Mouse (Mus musculus) kidney, embryonic 16.5 days (tissue): Measurements from ENCODE around the gene Nmnat2. TPM values are rescaled to one million over a fixed set of nuclear protein-coding genes. Genes with fewer than 3 reads are reported as not detected.

Source experiments
- ATAC-seq: fragments of 200-750 bp; cut with Nextera tagmentation; 2 replicates; pipeline ENCODE4 v1.8.0; 2017; ENCODE audit warnings: moderate TSS enrichment; ENCODE audit not compliant: low FRiP score, low TSS enrichment
- H3K27ac ChIP-seq: fragments of 300-500 bp; sonication (generic); 2 replicates; pipeline ENCODE4 v1.5.1; 2014; ENCODE audit warnings: low read length
- H3K27me3 ChIP-seq: fragments of 300-500 bp; sonication (generic); 2 replicates; pipeline ENCODE4 v1.6.1; 2014; ENCODE audit warnings: low read length, control low read depth, mixed read lengths; ENCODE audit not compliant: insufficient read depth
- H3K36me3 ChIP-seq: fragments of 300-500 bp; sonication (generic); 2 replicates; pipeline ENCODE4 v1.6.1; 2014; ENCODE audit warnings: low read length, control low read depth, mixed read lengths; ENCODE audit not compliant: insufficient read depth
- H3K4me1 ChIP-seq: fragments of 300-500 bp; sonication (generic); 2 replicates; pipeline ENCODE4 v1.6.1; 2014; ENCODE audit warnings: low read length, control low read depth, mixed read lengths; ENCODE audit not compliant: insufficient read depth
- H3K4me2 ChIP-seq: fragments of 300-500 bp; sonication (generic); replicated peaks from 2 replicates; pipeline ENCODE4 v1.6.1; 2014; ENCODE audit warnings: low read depth, low read length
- H3K4me3 ChIP-seq: fragments of 300-500 bp; sonication (generic); 2 replicates; pipeline ENCODE4 v1.5.1; 2014; ENCODE audit warnings: mild to moderate bottlenecking, low read length
- H3K9ac ChIP-seq: fragments of 300-500 bp; sonication (generic); replicated peaks from 2 replicates; pipeline ENCODE4 v1.6.1; 2014; ENCODE audit warnings: low read length
- H3K9me3 ChIP-seq: fragments of 300-500 bp; sonication (generic); 2 replicates; pipeline ENCODE4 v1.6.1; 2016; ENCODE audit warnings: low read length, control low read depth
- WGBS: fragments of 180-500 bp; shearing (Covaris S2); extraction: QIAGEN DNeasy Blood & Tissue Kit; methylation state at CpG from one replicate; pipeline ENCODE4 v1.1.7; 2014; 5-methylcytosine and 5-hydroxymethylcytosine counted together
- polyA plus RNA-seq: library from polyadenylated mRNA; unstranded; fragments of >200 nt; fragmentation: Nextera tagmentation; extraction: Ambion mirVana; gene quantifications from 2 replicates; pipeline ENCODE4 v1.2.1, GENCODE M21; 2015

Gene Nmnat2
- polyA plus RNA-seq, 1 experiment from 2014 or later: 0.86 TPM

DNA sequence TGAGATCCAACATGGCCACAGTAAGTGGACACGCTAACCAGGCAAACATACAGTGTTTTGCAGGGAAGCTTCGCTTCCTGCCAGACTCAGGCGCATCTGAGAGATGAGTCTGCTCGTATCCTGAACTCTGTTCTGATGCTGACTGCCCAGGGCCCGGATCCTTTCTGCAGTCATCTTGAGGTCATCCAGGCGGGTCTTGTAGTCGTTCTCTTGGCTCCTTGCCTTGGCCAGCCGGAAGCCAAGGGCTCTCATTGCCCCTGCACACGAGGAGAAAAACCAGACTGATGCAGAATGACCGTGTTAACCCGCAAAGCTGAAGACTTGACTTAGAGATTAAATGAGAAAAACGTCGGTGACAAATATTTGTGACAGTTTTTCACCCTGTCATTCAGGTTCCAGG, 181.9 kb downstream of the Nmnat2 start:
- no peak for ATAC-seq
- Histone ChIP-seq H3K4me1 (peaks cover 44% of the 10 kb centered on the region), H3K4me3 (no peak overlapping the region), H3K36me3 (no peaks in the 10 kb centered on the region), H3K9ac (no peak overlapping the region), H3K27ac (no peak overlapping the region), H3K4me2 (no peak overlapping the region), H3K9me3 (no peaks in the 10 kb centered on the region), H3K27me3 (no peaks in the 10 kb centered on the region)
- 59% methylated on average over 13 of the region's 13 CpGs for WGBS

DNA sequence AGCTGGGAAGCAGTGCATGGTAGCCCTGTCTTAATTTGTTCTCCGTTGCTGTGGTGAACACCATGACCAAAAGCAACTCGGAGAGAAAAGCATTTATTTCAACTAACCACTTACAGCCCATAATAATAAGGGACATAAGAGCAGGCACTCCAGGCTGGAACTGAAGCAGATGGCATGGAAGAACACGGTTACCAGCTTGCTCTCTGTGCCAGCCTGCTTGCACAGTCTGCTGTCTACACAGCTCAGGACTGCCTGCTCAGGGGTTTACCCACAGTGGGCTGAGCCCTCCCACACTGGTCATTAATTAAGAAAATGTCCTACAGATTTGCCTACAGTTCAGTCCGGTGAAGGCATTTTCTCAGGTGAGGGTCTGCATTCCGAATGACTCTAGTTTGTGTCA, 183.7 kb downstream of the Nmnat2 start:
- Histone ChIP-seq H3K27ac (no peak overlapping the region), H3K9ac (no peak overlapping the region), H3K4me1 (peaks cover 43% of the 10 kb centered on the region), H3K4me2 (no peak overlapping the region), H3K36me3 (no peaks in the 10 kb centered on the region), H3K4me3 (no peak overlapping the region), H3K27me3 (no peaks in the 10 kb centered on the region), H3K9me3 (no peaks in the 10 kb centered on the region)
- no peak for ATAC-seq
- WGBS: 55% methylated on average over 5 of the region's 5 CpGs

DNA sequence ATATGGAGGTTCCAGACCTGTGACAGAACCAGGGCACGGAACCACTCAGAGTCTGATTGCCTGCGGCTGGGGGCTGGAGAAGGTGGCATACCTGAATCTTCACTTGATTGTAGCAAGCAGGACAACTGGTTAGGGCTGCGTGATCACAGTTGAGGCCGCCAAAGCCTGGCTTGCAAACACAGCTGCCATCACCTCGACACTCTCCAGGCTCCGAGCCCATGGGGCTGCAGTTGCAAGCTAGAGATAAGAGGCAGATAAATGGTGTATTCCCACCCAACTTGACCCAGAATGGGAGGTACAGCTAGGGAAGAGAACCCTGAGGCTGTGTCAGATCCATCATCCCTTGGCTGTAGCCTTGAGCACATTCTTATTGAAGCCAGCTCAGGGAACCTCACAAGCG, 184.8 kb downstream of the Nmnat2 start:
- 80% methylated on average over 7 of the region's 7 CpGs for WGBS
- H3K36me3 ChIP-seq: no peaks in the 10 kb centered on the region
- no peaks in the 10 kb centered on the region for H3K27me3 ChIP-seq
- H3K4me3 ChIP-seq: no peak overlapping the region
- peaks cover 43% of the 10 kb centered on the region for H3K4me1 ChIP-seq
- no peak for ATAC-seq
- no peak overlapping the region for H3K27ac ChIP-seq
- no peaks in the 10 kb centered on the region for H3K9me3 ChIP-seq
- H3K9ac ChIP-seq: no peak overlapping the region
- H3K4me2 ChIP-seq: no peak overlapping the region

DNA sequence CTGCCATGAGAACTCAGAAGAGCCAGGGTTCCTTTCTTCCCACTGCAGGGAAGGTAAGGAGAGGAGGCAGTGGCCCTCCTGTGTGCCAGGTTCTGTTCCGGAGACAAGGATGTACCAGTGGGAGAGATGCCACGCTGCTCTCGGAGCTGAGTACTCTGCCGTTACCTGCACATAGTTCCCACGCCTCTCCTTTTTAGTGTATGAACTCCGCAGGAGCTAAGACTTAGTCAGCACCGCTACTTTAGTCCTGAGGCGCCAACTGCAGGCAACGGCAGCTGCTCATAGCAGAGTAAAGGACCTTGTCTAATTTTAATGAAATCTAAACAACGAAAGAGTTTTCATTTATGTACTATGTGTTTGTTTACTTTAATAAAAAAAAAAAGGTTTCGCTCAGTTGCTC, 185.5 kb downstream of the Nmnat2 start:
- peak overlapping the region; percentile 84 for H3K27ac ChIP-seq

DNA sequence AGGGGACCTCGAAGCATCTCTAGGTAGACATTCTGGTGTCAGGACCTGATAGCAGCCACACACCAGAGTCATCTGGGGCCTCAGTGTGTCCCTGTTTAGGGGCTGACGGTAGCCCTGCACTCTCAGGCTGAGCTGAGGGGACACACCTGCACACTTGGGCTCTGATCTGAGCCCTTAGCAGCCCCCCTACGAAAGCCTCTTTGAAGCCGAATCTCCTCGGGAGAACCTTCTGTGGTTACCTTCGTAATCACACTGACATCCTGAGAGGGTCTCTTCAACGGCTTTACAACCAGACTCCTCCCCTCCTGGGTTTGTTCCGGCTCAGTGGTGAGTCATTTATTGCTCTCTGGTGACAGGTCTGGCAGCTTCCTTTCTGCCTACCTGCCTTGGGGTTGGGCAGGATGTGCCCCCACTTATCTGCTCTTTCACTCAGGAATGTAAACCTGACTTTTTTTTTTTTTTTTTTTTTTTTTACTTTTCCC, 186.0 kb downstream of the Nmnat2 start:
- no peak overlapping the region for H3K4me3 ChIP-seq

More for the DNA sequence above, 185.5 kb downstream of the Nmnat2 start:
- H3K4me3 ChIP-seq: no peak overlapping the region
- peaks cover 42% of the 10 kb centered on the region for H3K4me1 ChIP-seq
- no peaks in the 10 kb centered on the region for H3K36me3 ChIP-seq
- no peak overlapping the region for H3K9ac ChIP-seq
- H3K4me2 ChIP-seq: no peak overlapping the region
- H3K27me3 ChIP-seq: no peaks in the 10 kb centered on the region
- 63% methylated on average over 11 of the region's 11 CpGs for WGBS
- ATAC-seq: no peak
- H3K9me3 ChIP-seq: no peaks in the 10 kb centered on the region

DNA sequence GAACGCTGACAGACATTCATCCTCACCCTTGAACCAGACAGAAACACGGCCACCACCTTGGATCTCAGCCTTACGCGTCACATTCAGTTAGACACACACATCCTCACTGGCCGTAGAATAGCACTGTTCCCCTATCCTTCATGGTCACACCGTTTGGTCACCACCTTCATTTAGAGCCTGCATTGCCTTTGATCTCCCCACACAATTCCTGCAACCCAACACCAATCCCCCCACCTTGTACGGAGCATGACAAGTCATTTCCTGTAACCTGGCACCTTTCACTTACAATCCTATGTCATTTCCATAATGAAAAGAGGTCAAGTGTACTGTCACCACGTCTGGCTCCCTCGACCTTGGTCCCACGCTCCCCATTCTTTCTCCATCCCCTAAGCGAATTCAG, 189.2 kb downstream of the Nmnat2 start:
- H3K9me3 ChIP-seq: no peaks in the 10 kb centered on the region
- peak overlapping the region; percentile 16; the same call in 1 of the 2 replicates for H3K27ac ChIP-seq
- WGBS: 34% methylated on average over 11 of the region's 11 CpGs
- H3K4me3 ChIP-seq: no peak overlapping the region
- H3K9ac ChIP-seq: no peak overlapping the region
- H3K27me3 ChIP-seq: no peaks in the 10 kb centered on the region
- ATAC-seq: peak; percentile 56
- H3K4me2 ChIP-seq: no peak overlapping the region
- 0 out of 2 replicates have a peak, but pooled peaks cover 6% of the 10 kb centered on the region for H3K36me3 ChIP-seq
- H3K4me1 ChIP-seq: peaks cover 33% of the 10 kb centered on the region

More for the DNA sequence above, 186.0 kb downstream of the Nmnat2 start:
- H3K27me3 ChIP-seq: no peaks in the 10 kb centered on the region
- H3K9me3 ChIP-seq: no peaks in the 10 kb centered on the region
- WGBS: 9% methylated on average over 8 of the region's 8 CpGs
- H3K4me2 ChIP-seq: no peak overlapping the region
- peak overlapping the region; percentile 84 for H3K27ac ChIP-seq
- H3K9ac ChIP-seq: no peak overlapping the region
- H3K36me3 ChIP-seq: no peaks in the 10 kb centered on the region
- peaks cover 42% of the 10 kb centered on the region for H3K4me1 ChIP-seq
- ATAC-seq: peak; percentile 69

DNA sequence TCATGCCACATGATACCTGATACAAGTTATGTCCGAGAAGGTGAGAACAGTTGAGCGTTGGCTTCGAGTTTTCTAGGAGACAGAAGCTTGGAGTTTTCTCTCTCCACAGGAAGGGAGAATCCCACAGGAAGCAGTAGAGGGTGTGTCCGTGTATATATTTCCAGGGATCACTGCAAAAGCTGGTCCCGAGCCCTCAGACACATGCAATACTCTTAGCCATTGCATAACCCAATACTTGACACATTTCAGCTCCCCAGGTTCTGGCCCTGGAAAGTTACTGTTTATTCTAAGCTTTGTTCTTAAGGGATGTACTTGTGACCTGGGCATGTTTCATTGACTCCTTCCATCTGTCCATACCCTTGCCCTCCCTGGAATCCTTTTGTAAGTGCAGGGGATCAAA, 191.0 kb downstream of the Nmnat2 start:
- ATAC-seq: no peak
- Histone ChIP-seq H3K9ac (no peak overlapping the region), H3K4me3 (no peak overlapping the region), H3K9me3 (no peaks in the 10 kb centered on the region), H3K36me3 (0 out of 2 replicates have a peak, but pooled peaks cover 6% of the 10 kb centered on the region), H3K4me2 (no peak overlapping the region), H3K27me3 (no peaks in the 10 kb centered on the region), H3K4me1 (peaks cover 22% of the 10 kb centered on the region), H3K27ac (0 out of 2 replicates have a peak overlapping the region, but pooled peaks have one; percentile 48)
- 76% methylated on average over 5 of the region's 5 CpGs for WGBS

DNA sequence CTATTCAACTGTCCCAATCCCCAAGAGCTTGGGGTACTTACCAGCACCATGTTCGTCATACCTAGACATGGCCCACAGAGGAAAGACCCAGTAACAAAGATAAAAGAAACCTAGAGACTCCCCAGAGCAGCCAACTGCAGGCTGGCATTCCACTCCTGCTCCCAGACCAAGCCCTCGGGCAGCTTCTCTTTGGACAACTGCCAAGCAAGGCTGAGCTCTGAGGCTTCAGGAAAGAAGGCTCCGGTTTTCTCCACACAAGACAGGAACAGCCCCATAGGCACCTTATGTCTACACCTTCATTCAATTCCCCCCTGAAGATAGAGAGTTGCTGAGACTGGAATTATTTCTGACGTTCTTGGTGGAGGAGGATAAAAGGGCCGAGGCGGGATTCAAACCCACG, 197.8 kb downstream of the Nmnat2 start:
- Histone ChIP-seq H3K27me3 (no peaks in the 10 kb centered on the region), H3K9me3 (no peaks in the 10 kb centered on the region), H3K4me1 (no peaks in the 10 kb centered on the region), H3K4me3 (no peak overlapping the region), H3K27ac (no peak overlapping the region), H3K36me3 (0 out of 2 replicates have a peak, but pooled peaks cover 6% of the 10 kb centered on the region), H3K9ac (no peak overlapping the region), H3K4me2 (no peak overlapping the region)
- ATAC-seq: no peak
- 71% methylated on average over 7 of the region's 7 CpGs for WGBS

DNA sequence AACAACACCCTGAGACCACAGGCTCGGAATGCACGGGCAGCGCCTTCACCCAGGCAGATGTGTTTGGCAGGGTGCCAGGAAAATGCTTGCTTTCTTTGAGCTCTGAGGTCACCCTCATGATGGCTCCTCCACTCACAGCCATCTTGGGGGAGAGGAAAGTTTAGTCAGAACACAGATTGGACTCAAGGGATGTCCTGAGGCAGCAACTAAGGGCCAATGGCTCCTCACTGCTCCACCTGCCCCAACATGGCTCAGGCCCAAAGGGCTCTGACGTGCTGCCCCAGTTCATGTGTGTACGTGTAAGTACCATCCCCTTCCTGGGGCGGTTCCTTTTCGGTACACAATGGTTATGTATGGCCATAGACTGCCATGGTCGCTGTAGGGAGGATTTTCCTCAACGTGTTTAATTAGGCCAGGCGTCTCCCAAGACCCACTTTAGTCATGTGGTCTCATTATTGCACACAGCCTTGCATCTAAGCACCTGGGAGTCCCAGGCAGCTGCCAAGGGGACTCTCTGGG, 198.9 kb downstream of the Nmnat2 start:
- Histone ChIP-seq H3K4me2 (no peak overlapping the region), H3K27me3 (no peaks in the 10 kb centered on the region), H3K9ac (no peak overlapping the region), H3K4me3 (no peak overlapping the region), H3K27ac (no peak overlapping the region), H3K9me3 (no peaks in the 10 kb centered on the region), H3K4me1 (no peaks in the 10 kb centered on the region), H3K36me3 (0 out of 2 replicates have a peak, but pooled peaks cover 3% of the 10 kb centered on the region)
- ATAC-seq: peak; percentile 20
- WGBS: 60% methylated on average over 10 of the region's 10 CpGs

DNA sequence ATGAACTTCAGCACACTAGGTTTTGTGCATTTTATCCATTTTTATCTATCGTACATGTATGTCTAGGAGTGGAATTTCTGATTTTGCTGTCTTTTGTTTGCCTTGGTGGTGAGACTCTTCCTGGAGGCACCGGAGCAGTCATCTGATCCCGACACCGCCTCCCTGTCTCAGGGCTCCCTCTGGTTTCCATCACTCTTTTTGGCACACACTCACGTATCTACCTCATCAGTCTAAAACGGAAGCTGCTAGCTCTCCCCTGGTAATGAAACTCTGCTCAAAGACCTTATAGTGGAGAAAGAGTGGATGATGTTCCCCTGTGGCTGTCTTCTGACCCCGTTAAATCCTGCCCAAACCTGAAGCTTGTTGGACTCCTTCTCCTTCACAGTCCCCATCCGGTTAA, 200.6 kb downstream of the Nmnat2 start:
- H3K27ac ChIP-seq: no peak overlapping the region
- H3K36me3 ChIP-seq: no peaks in the 10 kb centered on the region
- H3K4me2 ChIP-seq: no peak overlapping the region
- 60% methylated on average over 8 of the region's 8 CpGs for WGBS
- no peaks in the 10 kb centered on the region for H3K27me3 ChIP-seq
- no peak for ATAC-seq
- H3K4me1 ChIP-seq: 0 out of 2 replicates have a peak, but pooled peaks cover 4% of the 10 kb centered on the region
- no peaks in the 10 kb centered on the region for H3K9me3 ChIP-seq
- no peak overlapping the region for H3K9ac ChIP-seq
- no peak overlapping the region for H3K4me3 ChIP-seq
